Mouse (Mus musculus) embryonic facial prominence, embryonic 10.5 days (tissue): Measurements from ENCODE around the gene Tmem44. TPM values are rescaled to one million over a fixed set of nuclear protein-coding genes. Genes with fewer than 3 reads are reported as not detected.

ENCODE experiments used
- DNase-seq: peaks from one replicate; pipeline ENCODE4 v3.0.0-alpha.2; 2017; ENCODE audit warnings: low spot score
- H3K27ac ChIP-seq: fragments of 300-500 bp; sonication (generic); replicated peaks from 2 replicates; pipeline ENCODE4 v1.5.1; 2016; ENCODE audit warnings: mild to moderate bottlenecking
- H3K27me3 ChIP-seq: fragments of 300-500 bp; sonication (generic); replicated peaks from 2 replicates; pipeline ENCODE4 v1.6.1; 2016; ENCODE audit warnings: low read depth, mild to moderate bottlenecking; ENCODE audit not compliant: poor library complexity, severe bottlenecking
- H3K36me3 ChIP-seq: fragments of 300-500 bp; sonication (generic); replicated peaks from 2 replicates; pipeline ENCODE4 v1.6.1; 2016; ENCODE audit warnings: mild to moderate bottlenecking, moderate library complexity
- H3K4me1 ChIP-seq: fragments of 300-500 bp; sonication (generic); 2 replicates; pipeline ENCODE4 v1.6.1; 2016
- H3K4me3 ChIP-seq: fragments of 300-500 bp; sonication (generic); 2 replicates; pipeline ENCODE4 v1.5.1; 2016; ENCODE audit warnings: mild to moderate bottlenecking, moderate library complexity
- H3K9me3 ChIP-seq: fragments of 300-500 bp; sonication (generic); 2 replicates; pipeline ENCODE4 v1.6.1; 2016; ENCODE audit warnings: mild to moderate bottlenecking
- WGBS: fragments of 180-500 bp; shearing (Covaris S2); methylation state at CpG from one replicate; pipeline ENCODE4 v1.1.7; 2016; 5-methylcytosine and 5-hydroxymethylcytosine counted together
- polyA plus RNA-seq: library from polyadenylated mRNA; unstranded; fragments of >200 nt; fragmentation: Nextera tagmentation; extraction: Ambion mirVana; gene quantifications from 2 replicates; pipeline ENCODE4 v1.2.1, GENCODE M21; 2016

Tmem44 gene
- polyA plus RNA-seq, 1 experiment from 2014 or later = 25.2 TPM

GRCm38 (mm10) chr16:30548291-30548690, 2.4 kb downstream of the Tmem44 start:
- Histone ChIP-seq H3K27me3 (peaks cover 14% of the 10 kb centered on the region), H3K9me3 (0 out of 2 replicates have a peak, but pooled peaks cover 3% of the 10 kb centered on the region), H3K27ac (no peak overlapping the region), H3K4me1 (peaks cover 21% of the 10 kb centered on the region), H3K4me3 (no peak overlapping the region), H3K36me3 (peaks cover 38% of the 10 kb centered on the region)
- DNase-seq = no peak
- 91% methylated on average over 5 of the region's 5 CpGs for WGBS

- Histone ChIP-seq H3K36me3 (peaks cover 61% of the 10 kb centered on the region), H3K9me3 (0 out of 2 replicates have a peak, but pooled peaks cover 3% of the 10 kb centered on the region), H3K27me3 (peaks cover 8% of the 10 kb centered on the region), H3K4me3 (no peak overlapping the region), H3K27ac (no peak overlapping the region), H3K4me1 (peaks cover 17% of the 10 kb centered on the region)
- DNase-seq = no peak
- WGBS = 87% methylated on average over 4 of the region's 4 CpGs
Measured at GRCm38 (mm10) chr16:30544693-30545092, 5.9 kb downstream of the Tmem44 start.

DNA sequence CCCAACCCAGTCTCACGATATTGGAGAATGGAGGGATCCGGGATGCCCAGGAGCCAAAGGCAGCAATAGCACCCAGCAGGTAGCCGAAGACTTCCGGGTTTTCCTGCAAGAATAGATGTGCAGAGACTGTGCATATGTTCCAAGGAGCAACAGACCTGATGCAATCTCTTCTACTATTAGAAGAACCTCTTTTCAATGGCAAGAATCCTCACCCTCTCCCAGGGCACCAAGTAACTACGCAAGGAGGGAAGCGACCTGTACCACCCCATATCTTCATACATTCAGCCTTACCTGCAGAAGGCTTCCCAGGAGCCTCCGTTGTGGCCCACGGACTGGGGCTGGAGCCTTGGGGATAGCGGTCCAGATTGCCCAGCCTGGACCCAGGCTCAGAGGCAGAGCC, 7.3 kb downstream of the Tmem44 start:
- Histone ChIP-seq H3K4me1 (peaks cover 7% of the 10 kb centered on the region; the same call in 1 of the 2 replicates), H3K36me3 (peaks cover 61% of the 10 kb centered on the region), H3K4me3 (no peak overlapping the region), H3K9me3 (0 out of 2 replicates have a peak, but pooled peaks cover 3% of the 10 kb centered on the region), H3K27ac (no peak overlapping the region), H3K27me3 (no peaks in the 10 kb centered on the region)
- DNase-seq = no peak
- WGBS = 89% methylated on average over 9 of the region's 9 CpGs

- DNase-seq = no peak
- Histone ChIP-seq H3K36me3 (peaks cover 61% of the 10 kb centered on the region), H3K4me1 (peaks cover 7% of the 10 kb centered on the region; the same call in 1 of the 2 replicates), H3K4me3 (no peak overlapping the region), H3K27me3 (no peaks in the 10 kb centered on the region), H3K9me3 (0 out of 2 replicates have a peak, but pooled peaks cover 3% of the 10 kb centered on the region), H3K27ac (no peak overlapping the region)
- WGBS = 85% methylated on average over 6 of the region's 6 CpGs
Measured at GRCm38 (mm10) chr16:30542826-30543225, 7.8 kb downstream of the Tmem44 start.

DNA sequence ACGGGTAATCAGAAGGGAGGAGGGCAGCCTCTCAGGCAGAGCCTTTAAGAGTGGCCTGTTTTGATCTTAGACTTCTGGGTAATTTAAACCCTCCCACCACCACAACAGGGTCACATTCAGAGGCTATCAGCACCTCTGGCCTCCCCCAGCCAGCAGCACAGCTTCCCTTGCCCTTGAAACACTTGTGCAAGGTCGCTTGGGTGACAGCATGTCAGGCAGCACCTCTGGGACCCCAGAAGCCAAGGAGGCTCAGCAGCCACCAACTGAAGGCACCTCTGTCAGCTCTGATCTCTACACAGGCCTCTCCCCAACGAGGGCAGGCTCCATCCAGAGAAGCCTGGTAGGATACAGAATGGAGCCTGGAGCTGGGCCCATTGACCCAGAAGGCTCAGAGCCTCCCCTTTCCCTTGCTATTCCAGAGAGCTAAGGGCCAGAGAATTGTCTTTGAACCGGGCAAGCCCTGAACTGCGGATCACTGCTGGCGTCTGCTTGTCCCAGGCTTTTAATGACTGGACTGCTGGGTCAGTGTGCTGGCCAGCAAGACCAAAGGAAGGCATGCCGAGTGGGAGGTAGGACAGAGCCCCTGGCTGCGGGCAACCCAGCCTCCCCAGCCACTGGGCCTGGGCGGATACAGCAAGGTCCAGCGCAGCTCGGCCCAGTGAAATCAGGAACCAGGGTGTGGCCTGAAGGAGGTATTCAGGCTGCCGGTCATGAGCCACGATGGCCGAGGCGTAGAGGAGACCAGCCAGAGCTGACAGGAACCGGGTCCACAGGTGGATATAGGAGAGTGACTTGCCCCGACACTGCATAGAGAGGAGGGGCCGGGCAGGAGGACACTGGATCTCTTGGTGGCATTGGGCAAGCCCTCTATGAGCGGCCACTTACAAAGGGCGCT, 10.3 kb downstream of the Tmem44 start:
- no peak overlapping the region for H3K27ac ChIP-seq

GRCm38 (mm10) chr16:30539433-30539832, 11.2 kb downstream of the Tmem44 start:
- Histone ChIP-seq H3K27me3 (no peaks in the 10 kb centered on the region), H3K4me1 (peaks cover 12% of the 10 kb centered on the region; the same call in 1 of the 2 replicates)
- 27% methylated on average over 10 of the region's 10 CpGs for WGBS

More for the DNA sequence above, 10.3 kb downstream of the Tmem44 start:
- 71% methylated on average over 20 of the region's 20 CpGs for WGBS
- no peak for DNase-seq
- H3K4me3 ChIP-seq = peak overlapping the region; percentile 42
- H3K4me1 ChIP-seq = peaks cover 12% of the 10 kb centered on the region; the same call in 1 of the 2 replicates
- no peaks in the 10 kb centered on the region for H3K9me3 ChIP-seq
- peaks cover 41% of the 10 kb centered on the region for H3K36me3 ChIP-seq
- H3K27me3 ChIP-seq = no peaks in the 10 kb centered on the region

DNA sequence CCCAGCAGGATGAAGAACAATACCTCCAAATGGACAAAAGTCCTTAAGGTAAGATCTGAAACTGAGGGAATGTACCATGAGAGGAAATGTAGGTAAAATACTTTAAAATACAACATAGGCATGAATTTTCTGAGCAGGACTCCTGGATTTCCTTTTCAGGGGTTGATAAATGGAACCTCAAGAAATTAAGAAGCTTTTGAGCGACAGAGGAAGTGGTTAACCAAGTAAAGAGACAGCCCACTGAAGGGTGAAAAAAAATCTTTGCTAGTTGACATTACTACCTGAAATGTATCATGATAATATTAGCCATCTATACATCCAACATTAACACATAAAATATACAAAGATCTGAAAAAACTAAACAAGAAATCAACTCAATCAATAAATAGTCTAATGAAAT, 15.6 kb downstream of the Tmem44 start:
- 92% methylated on average over 1 of the region's 1 CpGs for WGBS

More at GRCm38 (mm10) chr16:30539433-30539832, 11.2 kb downstream of the Tmem44 start:
- H3K4me3 ChIP-seq = no peak overlapping the region
- no peak overlapping the region for H3K27ac ChIP-seq
- peak; percentile 79 for DNase-seq
- peaks cover 32% of the 10 kb centered on the region for H3K36me3 ChIP-seq
- H3K9me3 ChIP-seq = no peaks in the 10 kb centered on the region

GRCm38 (mm10) chr16:30533592-30533991, 17.1 kb downstream of the Tmem44 start:
- no peaks in the 10 kb centered on the region for H3K27me3 ChIP-seq

More for the DNA sequence above, 15.6 kb downstream of the Tmem44 start:
- H3K4me3 ChIP-seq = no peak overlapping the region
- no peak for DNase-seq
- H3K27me3 ChIP-seq = no peaks in the 10 kb centered on the region
- peaks cover 7% of the 10 kb centered on the region for H3K36me3 ChIP-seq
- H3K4me1 ChIP-seq = peaks cover 15% of the 10 kb centered on the region; the same call in 1 of the 2 replicates
- H3K9me3 ChIP-seq = no peaks in the 10 kb centered on the region
- no peak overlapping the region for H3K27ac ChIP-seq

GRCm38 (mm10) chr16:30532929-30533328, 17.7 kb downstream of the Tmem44 start:
- no peaks in the 10 kb centered on the region for H3K9me3 ChIP-seq
- 62% methylated on average over 1 of the region's 1 CpGs for WGBS

More at GRCm38 (mm10) chr16:30533592-30533991, 17.1 kb downstream of the Tmem44 start:
- H3K27ac ChIP-seq = no peak overlapping the region
- no peaks in the 10 kb centered on the region for H3K9me3 ChIP-seq
- peaks cover 21% of the 10 kb centered on the region for H3K36me3 ChIP-seq
- no peak for DNase-seq
- H3K4me3 ChIP-seq = no peak overlapping the region
- 70% methylated on average over 4 of the region's 4 CpGs for WGBS
- H3K4me1 ChIP-seq = peaks cover 14% of the 10 kb centered on the region; the same call in 1 of the 2 replicates

DNA sequence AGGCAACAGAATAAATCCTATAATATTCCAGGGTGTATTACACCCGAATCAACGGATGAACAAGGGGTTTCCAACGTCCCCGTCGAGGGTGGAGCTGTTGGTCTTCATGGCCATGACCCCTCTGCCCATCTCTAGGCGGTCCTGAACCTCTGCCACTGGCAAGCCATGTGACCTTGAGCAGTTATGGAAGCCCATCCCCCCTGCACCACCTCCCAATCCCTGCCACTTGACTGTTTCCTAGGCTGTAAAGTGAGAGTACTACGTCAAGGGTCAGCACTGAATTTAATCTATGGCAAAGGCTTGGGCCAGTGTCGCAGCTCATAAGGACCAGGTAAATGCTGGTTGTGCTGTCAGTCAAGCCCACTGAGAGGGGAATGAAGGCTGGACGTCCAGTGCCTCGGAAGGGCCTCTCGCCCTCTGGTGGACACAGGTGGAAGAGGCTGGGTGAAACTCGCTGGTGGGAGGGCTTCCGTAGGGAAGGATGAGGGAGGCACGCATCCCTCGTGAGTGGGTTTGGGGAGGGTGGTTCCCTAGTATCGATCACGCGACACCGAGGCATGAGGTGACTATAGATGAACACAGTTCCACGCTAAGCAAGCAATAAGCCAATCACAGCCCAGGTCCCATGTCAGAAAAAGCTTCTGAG, 18.8 kb downstream of the Tmem44 start:
- WGBS = 30% methylated on average over 20 of the region's 20 CpGs

More at GRCm38 (mm10) chr16:30532929-30533328, 17.7 kb downstream of the Tmem44 start:
- Histone ChIP-seq H3K27me3 (no peaks in the 10 kb centered on the region), H3K36me3 (peaks cover 24% of the 10 kb centered on the region), H3K4me1 (peaks cover 14% of the 10 kb centered on the region; the same call in 1 of the 2 replicates), H3K4me3 (no peak overlapping the region), H3K27ac (no peak overlapping the region)
- DNase-seq = no peak

GRCm38 (mm10) chr16:30530815-30531214, 19.8 kb downstream of the Tmem44 start:
- Histone ChIP-seq H3K9me3 (no peaks in the 10 kb centered on the region), H3K4me3 (no peak overlapping the region), H3K27me3 (no peaks in the 10 kb centered on the region), H3K4me1 (peaks cover 9% of the 10 kb centered on the region; the same call in 1 of the 2 replicates), H3K27ac (no peak overlapping the region), H3K36me3 (peaks cover 37% of the 10 kb centered on the region)
- no peak for DNase-seq
- WGBS = 55% methylated on average over 4 of the region's 4 CpGs

More for the DNA sequence above, 18.8 kb downstream of the Tmem44 start:
- peaks cover 34% of the 10 kb centered on the region for H3K36me3 ChIP-seq
- H3K4me1 ChIP-seq = peaks cover 14% of the 10 kb centered on the region; the same call in 1 of the 2 replicates
- H3K27me3 ChIP-seq = no peaks in the 10 kb centered on the region
- no peak overlapping the region for H3K27ac ChIP-seq
- no peaks in the 10 kb centered on the region for H3K9me3 ChIP-seq
- peak; percentile 65 for DNase-seq
- peak overlapping the region; percentile 21; the same call in 1 of the 2 replicates for H3K4me3 ChIP-seq

DNA sequence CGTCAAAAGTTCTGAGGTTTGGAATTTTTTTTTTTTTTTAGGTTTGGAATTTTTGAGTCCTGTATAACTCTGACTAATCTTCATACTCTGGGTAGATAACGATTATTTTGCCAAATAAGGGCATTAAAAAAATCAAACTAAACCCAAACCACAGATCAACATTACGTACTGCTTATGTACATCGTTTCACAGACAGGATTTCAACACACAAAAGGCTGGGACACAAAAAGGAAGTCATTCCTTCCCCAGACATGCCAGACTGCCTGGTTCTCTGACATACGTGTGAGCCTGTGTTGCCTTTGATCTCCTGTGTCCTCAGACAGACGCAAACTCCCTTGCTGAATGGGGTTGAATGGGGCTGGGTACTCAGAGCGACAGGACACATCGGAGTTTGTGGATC, 22.3 kb downstream of the Tmem44 start:
- no peak overlapping the region for H3K4me3 ChIP-seq
- peaks cover 9% of the 10 kb centered on the region; the same call in 1 of the 2 replicates for H3K4me1 ChIP-seq
- no peak for DNase-seq
- 84% methylated on average over 8 of the region's 8 CpGs for WGBS
- peaks cover 54% of the 10 kb centered on the region for H3K36me3 ChIP-seq
- no peak overlapping the region for H3K27ac ChIP-seq
- H3K27me3 ChIP-seq = no peaks in the 10 kb centered on the region
- no peaks in the 10 kb centered on the region for H3K9me3 ChIP-seq
